Mouse (Mus musculus): ENCODE results near the gene P3h4.

DNA sequence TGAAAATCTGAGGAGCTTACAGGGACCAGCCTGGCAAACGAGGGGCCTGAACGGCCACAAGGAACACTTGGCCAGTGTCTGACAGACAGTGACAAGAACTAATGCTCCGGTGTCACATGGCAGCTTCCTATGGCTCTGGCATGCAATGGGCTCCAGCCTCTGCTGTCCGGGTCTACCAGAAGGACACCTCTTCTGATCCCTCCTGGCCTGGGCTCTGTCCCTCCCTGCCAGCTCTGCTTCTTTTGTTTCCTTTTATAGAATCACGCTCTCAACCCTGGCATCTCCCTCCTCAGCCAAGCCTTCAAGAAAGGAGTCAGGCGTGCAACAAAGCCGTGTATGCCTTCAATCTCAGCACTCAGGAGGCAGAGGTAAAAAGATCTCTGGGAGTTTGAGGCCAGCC, 15.4 kb upstream of the P3h4 start:
- TF ChIP-seq CTCF (IDR thresholded peaks at IDR 0.05; ENCODE audit: control insufficient read depth, insufficient read depth, low read length) (no peak), POLR2A (IDR thresholded peaks at IDR 0.05; ENCODE audit: borderline replicate concordance, control insufficient read depth, low read depth, low read length) (no peak)
